Mouse (Mus musculus): ENCODE measurements at regions not wholly inside any gene's neighbourhood (a gene's known extent, or its start where the extent isn't known, plus 50 kb on each side); places are given as distances from the start of the nearest gene placed in this dataset. TPM values are rescaled to one million over a fixed set of nuclear protein-coding genes. Genes with fewer than 3 reads are reported as not detected.

Small RNA genes in the stretch of these regions (microRNA-seq; reads per million reads assigned to microRNA genes)
- not detected for gene Mir6401

Measured in heart, embryonic 15.5 days (tissue).